Mouse (Mus musculus): ENCODE measurements around the gene Jade2.

DNA sequence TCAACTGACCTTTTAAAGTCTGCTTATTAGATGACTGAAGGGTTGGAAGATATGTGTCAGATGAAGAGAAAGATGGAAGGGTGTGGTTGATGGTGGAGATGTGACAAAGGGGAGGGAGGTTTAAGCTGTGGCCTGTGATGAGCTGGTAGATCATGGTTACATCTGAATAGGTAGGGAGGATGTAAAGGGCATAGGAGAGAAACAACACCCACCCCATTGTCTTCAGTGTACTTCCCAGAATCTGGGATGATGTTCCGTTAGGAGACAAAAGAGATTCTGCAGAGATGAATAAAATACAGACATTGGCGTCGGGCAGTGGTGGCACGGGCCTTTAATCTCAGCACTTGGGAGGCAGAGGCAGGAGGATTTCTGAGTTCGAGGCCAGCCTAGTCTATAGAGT, 15.7 kb upstream of the Jade2 start:
- TF ChIP-seq CTCF (IDR thresholded peaks at IDR 0.05; ENCODE audit: low read depth) (no peak), EP300 (optimal IDR thresholded peaks at IDR 0.05) (no peak)

Data from stomach, postnatal 0 days (tissue).